Mouse (Mus musculus): ENCODE data around the gene Fut1.
"Not testable (repeated sequence)": the region's sequence is repeated elsewhere in the genome, so short reads cannot be mapped to it uniquely, and the experiment has no call there.

Gene Fut1

DNA sequence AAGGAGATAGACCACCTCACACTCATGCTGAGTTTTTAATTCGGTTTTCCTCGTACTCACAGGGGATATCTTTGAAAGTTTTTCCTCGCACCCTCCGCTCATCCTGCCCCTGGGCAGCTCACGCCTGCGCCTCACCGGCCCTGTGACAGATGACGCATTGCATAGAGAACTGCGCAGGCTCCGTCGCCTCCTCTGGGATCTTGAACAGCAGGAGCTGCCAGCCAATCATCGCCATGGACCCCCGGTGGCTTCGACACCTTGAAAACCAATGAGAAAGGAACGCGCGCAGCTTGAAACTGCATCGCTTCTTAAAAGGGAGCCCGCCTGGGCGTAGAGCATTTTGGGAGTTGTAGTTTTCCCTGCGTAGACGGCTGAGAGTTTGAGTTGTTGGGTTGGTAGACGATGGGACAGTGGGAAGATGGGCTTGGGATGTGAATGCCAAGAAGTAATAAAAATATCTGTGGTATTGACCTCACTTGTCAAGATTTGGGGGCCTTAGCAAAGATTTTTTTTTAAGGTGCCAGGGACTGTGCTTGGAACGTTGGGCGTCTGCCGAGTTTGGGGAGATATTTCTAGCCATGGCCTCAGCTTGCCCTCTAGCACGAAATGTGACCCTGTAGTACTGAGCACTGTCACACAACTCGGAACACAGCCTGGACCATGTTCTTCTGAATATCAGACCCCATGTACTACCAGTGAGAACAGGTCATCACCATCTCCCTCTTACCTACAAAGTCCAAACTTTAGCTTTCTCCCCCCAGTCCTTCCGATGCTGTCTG, 21.7 kb downstream of the Fut1 start:
- DNase-seq (ENCODE audit: low spot score in 2 of 2): peak; percentile 94 to 95

DNA sequence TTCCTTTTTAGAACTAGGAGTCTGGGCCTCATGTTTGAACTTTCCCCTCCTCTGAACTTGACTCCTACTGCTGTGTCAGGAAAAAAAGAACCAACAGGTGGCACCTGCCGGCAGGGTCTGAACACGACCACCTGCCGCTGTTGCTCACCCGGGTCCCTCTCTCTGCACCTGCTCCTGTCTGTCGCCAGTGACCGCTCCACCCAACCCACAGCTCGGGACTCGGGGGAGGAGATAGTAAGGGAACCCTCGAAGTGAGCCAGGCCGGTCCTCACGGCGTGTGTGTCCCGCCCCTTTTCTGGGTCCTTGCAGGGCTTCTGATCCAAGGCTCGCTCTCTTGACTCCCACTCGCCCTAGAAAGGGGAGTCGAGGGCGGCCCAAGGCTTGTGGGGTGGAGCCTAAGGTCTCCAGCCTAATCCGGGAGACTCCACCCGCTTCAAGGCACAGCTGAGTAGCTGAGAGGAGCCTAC, 22.5 kb downstream of the Fut1 start, which contains the start of gene Mamstr:
Gene Mamstr (plus strand): TSS at position 417 of the 467 bp plus-strand sequence.
- DNase-seq (ENCODE audit: low spot score in 2 of 2): no peak

DNA sequence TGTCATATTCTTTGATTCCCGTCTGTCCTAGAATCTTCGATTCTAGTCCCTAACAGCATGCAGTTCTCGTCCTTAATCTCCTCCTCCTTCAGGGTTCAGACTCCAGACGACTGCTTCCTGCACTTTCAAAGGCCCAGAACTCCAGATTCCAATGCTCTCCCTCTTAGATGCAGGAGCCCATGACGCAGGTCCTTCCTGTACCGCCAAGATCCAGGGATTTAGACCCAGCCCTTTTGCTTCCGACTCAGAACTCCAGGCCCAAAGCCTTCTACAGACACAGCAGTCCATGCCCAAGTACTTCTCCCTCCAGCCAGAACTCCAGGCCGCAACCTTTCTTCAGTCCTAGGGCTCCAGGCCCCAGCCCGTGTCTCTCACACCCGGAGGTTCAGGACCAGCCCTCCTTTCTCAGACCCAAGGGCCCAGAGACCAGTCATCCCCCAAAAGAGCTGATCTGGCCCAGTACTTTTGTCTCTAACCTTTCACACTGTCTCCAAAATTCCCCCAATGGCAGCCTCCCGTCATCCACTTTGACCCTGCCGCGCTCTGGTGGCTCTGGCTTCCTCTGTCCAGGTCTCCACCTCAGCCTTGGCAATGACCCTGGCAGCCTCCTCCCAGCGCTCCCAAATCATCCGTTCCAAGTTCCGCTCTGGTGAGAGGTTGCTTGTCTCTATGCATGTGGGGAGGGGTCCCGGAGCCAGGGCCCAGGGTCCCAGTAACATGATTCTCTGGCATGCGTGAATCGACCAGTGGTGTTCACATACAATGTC, 23.3 kb downstream of the Fut1 start:
- DNase-seq (ENCODE audit: low spot score in 2 of 2): no peak

DNA sequence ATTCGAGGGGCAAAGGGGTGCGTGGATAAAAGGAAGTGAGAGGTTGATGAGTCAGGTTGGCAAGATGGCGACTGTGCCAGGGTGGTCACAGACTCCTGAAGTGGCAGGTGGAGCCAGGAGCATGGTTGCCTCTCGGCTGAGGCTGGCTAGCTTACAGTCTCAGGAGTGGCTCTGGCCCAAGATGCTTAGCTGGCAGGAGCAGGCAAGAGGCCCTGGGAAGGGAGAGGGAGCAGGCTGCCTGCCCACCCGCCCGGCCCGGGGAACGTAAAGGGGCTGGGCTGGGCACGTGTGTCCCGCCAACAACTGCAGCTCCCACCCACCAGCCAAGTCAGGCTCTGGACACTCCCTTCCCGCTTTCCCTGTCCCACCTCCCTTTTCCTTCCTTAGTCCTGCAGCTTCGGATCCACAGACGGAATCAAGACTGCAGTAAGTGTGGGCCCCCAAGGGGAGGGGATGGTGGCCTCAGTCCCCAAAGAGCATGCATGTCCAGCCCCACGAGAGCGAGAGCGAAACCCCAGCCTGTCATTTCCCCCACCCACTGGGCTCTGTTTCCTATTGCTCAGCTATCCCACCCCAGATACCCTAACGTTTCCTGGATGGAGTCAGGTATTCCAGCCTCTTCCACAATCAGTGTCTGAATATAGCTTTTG, 24.4 kb downstream of the Fut1 start:
- DNase-seq (ENCODE audit: low spot score in 2 of 2): no peak

DNA sequence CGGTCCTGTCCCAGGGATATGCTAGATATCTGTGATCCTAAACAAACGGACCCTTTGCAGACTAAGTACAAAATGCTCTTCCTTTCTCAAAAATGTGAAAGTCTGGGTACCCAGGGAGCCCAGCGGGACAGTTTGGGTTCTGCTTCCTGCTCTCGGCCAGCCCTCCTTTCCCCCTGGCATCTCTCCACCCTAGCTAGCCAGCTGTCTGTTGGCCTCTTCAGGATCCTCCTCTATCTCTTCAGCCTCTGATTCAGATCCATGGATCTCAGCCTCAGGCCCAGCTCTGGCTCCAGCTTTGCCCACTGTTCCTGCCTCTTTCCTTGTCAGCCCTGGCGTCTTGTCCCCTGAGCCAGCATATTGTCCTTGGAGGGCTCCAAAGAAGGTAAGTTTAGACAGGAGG, 25.0 kb downstream of the Fut1 start:
- DNase-seq (ENCODE audit: low spot score in 2 of 2): no peak

DNA sequence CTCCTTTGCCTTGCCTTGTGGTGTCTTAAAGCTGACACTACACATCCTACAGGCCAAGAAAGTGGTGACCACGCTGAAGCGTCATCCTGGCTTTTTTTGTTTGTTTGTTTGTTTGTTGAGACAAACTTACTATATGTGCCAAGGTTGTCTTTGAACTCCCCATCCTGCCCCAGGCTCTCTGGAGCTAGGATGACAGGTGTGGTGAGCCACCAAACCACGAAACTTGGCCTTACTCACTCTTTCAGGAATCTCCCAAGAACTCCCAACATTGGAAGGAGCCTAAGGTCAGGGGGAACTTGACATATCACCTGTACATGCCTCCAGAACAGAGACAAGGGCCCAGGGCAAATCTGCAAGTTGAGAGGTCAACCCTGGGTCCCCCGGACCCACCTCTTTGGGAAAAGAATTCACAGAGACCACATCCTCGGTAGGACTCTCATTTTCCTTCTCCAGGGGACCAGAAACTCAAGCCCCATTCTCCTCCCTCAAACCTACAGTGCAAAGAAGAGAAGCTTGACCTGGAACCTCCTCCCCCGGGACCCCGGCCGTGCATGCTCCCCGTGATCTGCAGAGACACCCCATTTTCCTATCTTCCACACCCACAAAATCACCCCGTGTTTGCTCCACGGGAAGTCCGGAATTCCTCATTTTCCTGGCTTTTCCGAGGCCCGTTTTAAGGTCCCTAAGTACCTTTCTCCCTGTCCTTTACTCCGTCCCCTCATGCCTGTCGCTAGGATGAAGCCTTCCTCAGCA, 25.6 kb downstream of the Fut1 start:
- DNase-seq (ENCODE audit: low spot score in 2 of 2): no peak

DNA sequence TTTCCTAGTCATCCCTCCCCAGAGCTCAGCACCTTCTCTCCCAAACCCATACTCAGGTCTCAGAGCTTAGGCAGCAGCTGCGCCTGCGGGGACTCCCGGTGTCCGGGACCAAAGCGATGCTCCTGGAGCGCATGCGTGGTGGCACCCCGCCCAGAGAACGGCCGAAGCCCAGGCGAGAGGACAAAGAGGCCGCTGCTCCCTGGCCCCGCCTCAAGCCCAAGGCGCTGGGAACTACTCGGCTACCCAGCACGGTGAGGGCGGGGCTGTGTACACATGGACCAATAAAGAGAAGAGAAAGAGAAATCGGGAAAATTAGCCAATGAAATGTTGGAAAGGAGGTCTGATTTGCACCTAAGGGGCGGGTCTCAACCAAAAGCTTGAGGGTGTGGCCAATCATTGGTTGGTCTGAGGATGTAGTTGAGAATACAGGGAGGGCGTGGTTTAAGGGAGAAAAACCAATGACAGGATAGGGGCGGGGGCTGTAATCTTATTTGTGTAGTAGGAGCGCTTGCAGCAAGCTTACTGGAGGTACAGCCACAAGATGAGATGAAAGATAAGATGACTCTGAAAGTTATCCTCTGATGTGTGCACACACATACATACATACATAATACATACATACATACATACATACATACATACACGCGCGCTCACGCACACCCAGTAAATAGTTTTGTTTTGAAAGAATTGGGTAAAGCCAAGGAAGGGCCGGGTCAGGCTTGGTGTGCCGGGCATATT, 26.5 kb downstream of the Fut1 start:
- DNase-seq (ENCODE audit: low spot score in 2 of 2): peak; percentile 89 to 95

DNA sequence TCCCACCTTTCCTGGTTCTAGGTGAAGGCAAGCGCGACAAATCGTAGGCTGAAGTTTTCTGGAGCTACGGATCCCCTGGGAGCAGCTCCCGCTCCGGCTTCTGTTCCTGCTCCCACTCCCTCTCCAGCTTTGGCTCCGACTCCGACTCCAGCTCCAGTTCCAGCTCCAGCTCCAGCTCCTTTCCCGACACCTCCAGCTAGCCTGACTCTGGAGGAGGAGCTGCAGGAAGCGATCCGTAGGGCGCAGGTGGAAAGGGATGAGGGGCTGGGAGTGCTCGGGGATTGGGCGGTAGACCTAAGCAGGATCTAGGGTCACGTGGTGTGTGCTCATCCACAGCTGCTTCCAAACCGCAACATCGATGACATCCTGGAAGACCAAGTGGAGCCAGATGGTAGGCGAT, 27.1 kb downstream of the Fut1 start:
- DNase-seq (ENCODE audit: low spot score in 2 of 2): peak; percentile 59 to 69

DNA sequence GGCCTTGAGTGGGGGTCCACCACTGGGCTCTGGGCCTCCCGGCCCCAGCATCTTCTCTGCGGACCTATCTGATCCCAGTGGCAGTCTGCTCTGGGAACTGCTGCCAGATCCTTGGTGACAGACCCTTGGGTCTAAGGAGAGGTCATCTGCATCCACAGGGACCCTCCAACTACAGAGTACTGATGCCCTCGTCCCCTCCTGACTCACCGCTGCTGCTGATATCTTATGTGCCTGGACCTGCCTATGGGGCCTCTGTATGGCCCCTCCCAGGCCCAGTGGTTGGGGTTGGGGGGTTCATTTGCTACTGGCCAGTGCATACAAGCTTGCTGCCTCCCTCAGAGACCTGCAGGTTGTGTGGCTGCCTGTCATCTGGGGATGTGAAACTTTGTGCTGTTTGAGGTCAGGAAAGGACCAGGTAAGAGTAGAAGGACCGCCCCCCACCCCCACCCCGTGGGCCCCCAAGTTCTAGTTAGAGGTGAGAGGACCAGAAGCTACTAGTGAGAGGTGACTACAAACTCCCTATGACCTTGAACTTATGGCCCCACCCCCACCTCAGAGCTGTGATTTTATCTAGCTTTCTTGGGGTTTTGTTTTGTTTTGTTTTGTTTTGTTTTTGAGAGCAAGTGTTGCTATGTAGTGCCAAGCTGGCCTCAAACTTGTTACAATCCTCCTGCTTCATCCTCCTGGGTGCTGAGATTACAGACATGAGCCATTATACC, 27.9 kb downstream of the Fut1 start:
- no peak for DNase-seq (ENCODE audit: low spot score in 2 of 2)

DNA sequence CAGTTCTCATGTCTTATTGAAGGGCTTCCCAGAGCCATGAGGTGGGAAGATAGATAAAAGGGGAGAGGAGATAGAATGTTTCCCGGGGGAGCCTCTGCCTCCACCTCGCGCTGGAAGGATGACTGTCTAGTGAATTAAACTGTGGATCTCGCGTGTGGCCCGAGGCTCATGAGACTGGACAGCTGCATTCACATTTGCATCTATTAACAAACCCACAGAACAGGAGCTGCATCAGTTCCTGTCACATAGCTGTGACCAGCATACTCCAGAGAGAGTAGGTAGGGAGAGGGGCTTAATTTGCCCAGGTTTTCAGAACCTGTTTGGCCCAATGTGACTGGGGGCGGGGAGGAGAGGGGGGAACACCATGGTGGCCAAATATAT, 28.5 kb downstream of the Fut1 start:
- no peak for DNase-seq (ENCODE audit: low spot score in 2 of 2)

DNA sequence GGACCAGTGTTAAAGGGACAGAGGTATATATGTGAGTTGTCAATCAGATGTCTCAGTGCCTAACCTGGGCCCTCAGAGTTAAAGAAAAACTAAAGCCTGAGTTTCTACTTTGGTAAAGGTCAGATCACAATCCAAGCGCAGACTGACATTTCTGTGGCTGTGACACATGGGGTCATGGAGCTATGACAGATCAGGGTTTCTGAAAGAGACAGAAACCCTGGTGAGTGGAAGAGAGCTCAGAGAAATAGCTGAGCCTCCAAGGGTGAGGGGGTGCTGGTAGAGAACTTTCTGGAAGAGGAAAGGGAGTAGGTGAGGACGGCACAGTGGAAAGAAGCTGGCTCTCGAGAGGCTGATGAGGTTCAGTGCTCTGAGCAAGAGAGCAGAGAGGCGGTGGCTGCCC, 29.6 kb downstream of the Fut1 start:
- no peak for DNase-seq (ENCODE audit: low spot score in 2 of 2)

DNA sequence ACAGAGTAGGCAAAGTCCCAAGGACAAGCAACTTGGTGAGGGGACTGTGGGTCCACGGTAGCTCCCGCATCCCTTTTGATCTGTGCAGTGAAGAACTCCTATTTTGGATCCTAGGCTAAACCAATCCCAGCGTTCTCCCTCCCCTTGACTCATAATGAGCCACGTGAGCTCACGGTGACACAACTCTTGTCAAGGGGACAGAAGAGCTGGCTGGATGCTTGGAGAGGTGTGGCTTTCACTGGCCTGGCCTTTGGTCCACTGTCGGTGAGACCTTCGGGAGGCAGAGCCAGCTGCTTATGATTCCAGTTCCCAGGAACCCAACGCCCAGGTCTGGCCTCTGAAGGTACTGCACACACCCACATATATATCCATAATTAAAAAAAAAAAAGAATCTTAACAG, 32.3 kb downstream of the Fut1 start:
- DNase-seq (ENCODE audit: low spot score in 2 of 2): no peak

DNA sequence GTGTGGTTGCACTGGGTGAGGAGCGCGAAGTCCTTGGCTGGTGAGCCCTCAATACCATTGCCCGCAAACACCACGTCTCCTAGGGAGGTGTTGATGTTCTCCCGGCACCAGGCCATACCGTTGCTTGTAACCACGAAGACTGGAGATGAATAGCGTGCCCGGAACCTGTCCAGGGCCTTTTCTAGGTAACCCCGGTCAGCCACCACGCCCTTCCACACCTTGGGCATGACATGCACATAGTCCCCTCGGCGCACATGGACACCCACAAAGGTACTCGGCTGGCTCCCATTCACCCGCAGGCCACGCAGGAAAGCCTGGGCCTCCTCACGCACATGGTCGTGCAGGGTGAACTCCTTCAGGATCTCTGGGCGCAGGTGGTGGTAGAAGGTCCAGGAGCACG, 33.4 kb downstream of the Fut1 start:
- not testable (repeated sequence) for DNase-seq (ENCODE audit: low spot score in 2 of 2)

DNA sequence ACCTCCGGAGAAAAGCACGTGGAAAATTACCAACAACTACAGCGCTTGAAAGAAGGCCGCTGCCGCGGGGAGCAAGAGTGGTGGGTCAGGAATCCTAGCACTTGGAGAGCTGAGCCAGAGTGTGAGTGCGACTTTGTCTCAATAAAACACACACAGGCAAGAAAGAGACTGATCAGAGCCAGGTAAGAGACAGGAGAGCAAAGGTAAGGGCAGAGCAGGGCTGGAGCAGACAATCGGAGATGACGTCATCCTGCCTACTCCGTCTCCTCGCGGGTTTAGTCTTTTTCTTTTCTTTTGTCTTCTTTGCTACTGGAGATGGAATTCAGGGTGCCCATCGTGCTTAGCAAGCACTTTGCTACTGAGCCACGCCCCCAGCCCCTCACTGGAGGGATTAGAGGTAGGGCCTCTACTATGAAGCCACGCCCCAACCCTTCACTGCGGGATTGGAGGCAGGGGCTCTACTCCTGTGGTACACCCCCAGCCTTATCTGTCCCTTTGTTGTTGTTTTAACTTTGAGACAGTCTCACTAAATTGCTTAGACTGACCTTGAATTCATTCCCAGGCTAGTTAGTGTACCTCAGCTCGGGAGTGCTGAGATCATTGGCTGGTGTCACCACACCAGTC, 37.4 kb downstream of the Fut1 start:
- no peak for DNase-seq (ENCODE audit: low spot score in 2 of 2)

DNA sequence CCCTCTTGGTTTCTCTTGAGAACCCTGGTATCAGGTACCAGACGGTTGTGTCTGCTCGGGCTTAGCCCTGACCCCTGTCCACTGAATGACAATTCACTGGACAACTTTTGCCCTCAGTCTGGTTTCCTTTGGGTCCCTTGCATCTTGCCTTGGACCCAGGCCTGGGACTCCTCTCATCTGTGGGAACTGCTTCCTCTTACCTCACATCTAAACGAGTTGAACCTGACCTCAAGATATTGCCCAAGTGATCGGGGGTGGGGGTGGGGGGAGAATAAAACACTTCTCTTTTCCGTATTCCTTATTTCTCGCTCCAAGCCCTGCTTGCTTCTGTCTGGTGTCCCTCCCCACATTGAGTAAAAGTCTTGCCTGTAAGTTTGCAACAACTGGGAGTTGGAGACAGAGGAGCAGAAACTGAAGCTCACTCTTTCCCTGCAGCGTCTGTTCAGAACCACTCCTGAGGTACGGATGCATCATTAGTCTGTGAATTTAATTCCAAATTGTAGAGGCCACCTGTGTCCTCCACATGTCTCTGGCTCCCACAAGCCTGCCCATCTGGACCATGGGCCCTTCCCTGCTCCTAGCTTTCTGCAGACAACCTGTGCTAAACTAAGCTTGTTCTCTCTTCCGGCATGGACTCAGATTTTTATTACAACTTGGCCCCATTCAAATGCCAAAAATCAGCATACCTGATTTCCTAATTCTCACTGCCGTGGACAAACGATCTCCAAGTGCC, 43.8 kb downstream of the Fut1 start:
- no peak for DNase-seq (ENCODE audit: low spot score in 2 of 2)

DNA sequence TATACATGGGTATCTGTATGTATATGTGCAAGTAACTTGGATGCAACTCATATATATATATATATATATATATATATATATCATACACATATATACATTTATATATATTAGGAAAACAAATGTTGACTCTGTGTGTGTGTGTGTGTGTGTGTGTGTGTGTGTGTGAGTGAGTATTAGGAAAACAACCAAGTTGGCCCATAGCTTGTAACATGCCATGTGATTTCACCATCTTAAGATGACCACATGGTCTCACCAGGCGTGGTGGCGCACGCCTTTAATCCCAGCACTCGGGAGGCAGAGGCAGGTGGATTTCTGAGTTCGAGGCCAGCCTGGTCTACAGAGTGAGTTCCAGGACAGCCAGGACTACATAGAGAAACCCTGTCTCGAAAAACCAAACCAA, 44.6 kb downstream of the Fut1 start:
- DNase-seq (ENCODE audit: low spot score in 2 of 2): not testable (repeated sequence)

DNA sequence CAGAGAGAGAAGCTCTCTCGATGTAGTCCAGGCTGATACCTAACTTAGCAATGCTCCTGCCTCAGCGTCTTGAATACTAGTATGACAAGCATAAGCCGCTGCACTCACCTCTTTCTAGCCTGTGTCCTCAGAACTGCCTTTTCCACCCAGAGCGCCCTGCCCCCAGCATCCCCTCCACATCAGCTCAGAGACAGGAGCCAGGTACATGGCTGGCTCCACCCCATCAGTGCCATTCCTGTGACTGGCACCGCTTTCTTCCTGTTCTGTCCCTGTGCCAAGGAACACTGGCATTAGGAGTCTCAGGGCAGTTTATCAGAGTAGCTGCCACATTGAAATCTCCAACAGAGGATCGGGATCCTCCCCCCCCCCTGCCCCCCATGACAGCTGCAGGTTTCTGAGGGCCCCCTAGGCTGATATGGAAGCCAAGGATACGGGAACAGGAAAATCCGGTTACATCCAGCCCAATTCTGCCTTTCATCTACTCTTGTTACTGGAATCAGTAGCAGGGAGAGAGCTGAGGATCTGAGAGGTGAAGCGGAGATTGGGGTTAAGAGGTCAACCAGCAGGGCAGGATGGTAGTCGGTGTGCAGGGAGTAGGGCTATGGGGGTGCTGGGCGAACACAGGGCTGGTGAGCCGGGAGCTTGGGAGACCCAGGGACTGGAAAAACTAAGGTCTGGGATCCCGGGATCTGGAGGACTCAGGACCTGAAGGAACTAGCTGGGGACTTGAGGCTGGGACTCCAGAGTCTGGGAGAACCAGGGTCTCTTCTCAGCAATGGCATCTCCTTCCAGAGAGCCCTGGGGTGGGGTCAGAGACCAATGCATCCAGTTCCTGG, 48.4 kb downstream of the Fut1 start:
- DNase-seq (ENCODE audit: low spot score in 2 of 2): no peak

DNA sequence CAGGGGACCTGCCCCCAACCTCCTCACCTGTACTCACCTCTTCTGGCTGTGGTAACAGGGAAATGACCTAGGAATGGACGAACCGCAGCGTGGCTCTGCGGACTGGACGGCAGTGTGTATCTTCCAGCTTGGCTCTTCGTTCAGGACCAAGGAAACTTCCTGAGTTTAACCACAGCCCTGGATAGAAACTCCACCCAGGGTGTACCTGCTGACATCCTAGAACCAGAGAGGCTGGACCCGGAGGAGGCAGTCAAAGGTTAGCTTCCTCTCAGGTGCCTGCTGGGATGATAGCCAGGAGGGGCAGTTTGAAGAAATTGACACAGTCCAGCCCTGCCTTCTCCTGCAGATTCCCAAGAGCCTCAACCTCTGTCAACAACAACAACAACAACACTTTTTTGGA, 49.1 kb downstream of the Fut1 start, which contains the start of gene Fut2:
Gene Fut2 (minus strand): TSS at position 234 of the 400 bp plus-strand sequence.
- DNase-seq (ENCODE audit: low spot score in 2 of 2): no peak

All from frontal cortex, postnatal 10 days (tissue).